Mouse (Mus musculus) inflammation-experienced regulatory T-cells (primary cell): ENCODE data around the gene Aldh8a1. TPM values are rescaled to one million over a fixed set of nuclear protein-coding genes. Genes with fewer than 3 reads are reported as not detected.

Experiments used
- polyA plus RNA-seq, 2 experiments: library from polyadenylated mRNA; unstranded; fragments of 100-300 nt; shearing (Covaris generic); gene quantifications; one replicate each; pipeline ENCODE4 v1.2.1; 2017

Gene Aldh8a1
- 1 to 10 TPM in 1 of 2 experiments, under 1 TPM in 1; 0.18 to 2.9 TPM for polyA plus RNA-seq

DNA sequence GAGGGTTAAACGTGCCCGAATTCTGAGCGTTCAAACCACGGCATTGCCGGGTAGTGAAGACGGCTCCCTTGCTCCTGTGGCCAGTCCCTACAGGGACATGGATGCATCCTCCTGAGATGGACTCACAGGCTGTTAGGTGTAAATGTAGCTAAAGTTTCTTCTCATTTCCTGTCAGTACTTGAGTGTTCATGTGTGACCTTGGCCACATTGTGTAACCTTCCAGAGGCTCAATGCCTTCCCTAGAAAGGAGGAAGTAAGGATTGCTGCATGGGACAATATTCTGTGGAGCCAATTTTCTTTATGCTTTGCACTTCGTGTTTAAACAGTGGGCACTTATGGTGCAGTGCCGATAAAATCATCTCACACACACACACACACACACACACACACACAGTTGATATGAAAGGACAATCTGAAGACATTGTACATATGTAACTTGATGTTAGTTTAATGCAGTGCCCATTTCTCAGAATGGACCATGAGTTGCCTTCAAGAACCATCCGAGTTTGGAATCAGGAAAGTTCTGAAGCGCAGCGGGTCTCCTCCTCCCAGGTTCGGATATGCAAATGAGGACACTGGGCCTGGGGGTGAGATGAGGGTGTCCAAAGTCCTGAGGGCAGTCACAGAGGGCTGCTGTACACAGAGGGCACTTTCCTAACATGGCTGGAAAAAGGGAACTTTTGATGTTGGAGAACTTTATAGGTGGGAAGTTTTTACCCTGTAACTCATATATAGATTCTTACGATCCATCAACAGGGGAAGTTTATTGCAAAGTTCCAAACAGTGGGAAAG, at the start of gene Aldh8a1:
Gene Aldh8a1, plus strand, starts transcription at position 610 of the 792 bp plus-strand sequence.

Other genes starting within 250 kb of the Aldh8a1 start
- 10 to 100 TPM in 1 of 2 experiments, 1 to 10 TPM in 1; 9.8 to 15.9 TPM for gene Myb, start 216.3 kb upstream of the Aldh8a1 start, polyA plus RNA-seq
- 10 to 100 TPM; 83.0 to 99.1 TPM for gene Hbs1l, start 81.3 kb upstream of the Aldh8a1 start, polyA plus RNA-seq
- not detected for gene 1700020N01Rik, start 215.9 kb downstream of the Aldh8a1 start, polyA plus RNA-seq